Mouse (Mus musculus): Measurements from ENCODE around the gene Tubb5. TPM values are rescaled to one million over a fixed set of nuclear protein-coding genes. Genes with fewer than 3 reads are reported as not detected.

Gene Tubb5
- polyA plus RNA-seq, 1 experiment, result 1,430 TPM

- no peak overlapping the region for H3K27ac ChIP-seq (ENCODE audit: insufficient read depth, low read length)
- H3K9me3 ChIP-seq (replicated peaks; ENCODE audit: control insufficient read depth, insufficient read depth, low read length, poor library complexity, severe bottlenecking), result no peaks in the 10 kb centered on the region
- TF ChIP-seq CTCF (IDR thresholded peaks at IDR 0.05; ENCODE audit: low read depth, low read length) (peak; percentile 90), POLR2A (IDR thresholded peaks at IDR 0.05; ENCODE audit: insufficient read depth, low read length) (no peak)
- H3K4me3 ChIP-seq (ENCODE audit: low read depth, low read length), result no peak overlapping the region
- H3K9ac ChIP-seq (ENCODE audit: low read depth, poor library complexity, severe bottlenecking), result peak overlapping the region; percentile 2; the same call in 1 of the 2 replicates
- 0 out of 2 replicates have a peak, but pooled peaks cover 3% of the 10 kb centered on the region for H3K36me3 ChIP-seq (ENCODE audit: control insufficient read depth, insufficient read depth, low read length, poor library complexity, severe bottlenecking)
- H3K4me1 ChIP-seq (ENCODE audit: control insufficient read depth, insufficient read depth, low read length), result peaks cover 2% of the 10 kb centered on the region
- no peaks in the 10 kb centered on the region for H3K27me3 ChIP-seq (ENCODE audit: control insufficient read depth, insufficient read depth, low read length, poor library complexity, severe bottlenecking)
Measured at GRCm38 (mm10) chr17:35873774-35874519, 35.8 kb upstream of the Tubb5 start.

GRCm38 (mm10) chr17:35870884-35871696 is 33.0 kb upstream of the Tubb5 start:
- Histone ChIP-seq H3K4me1 (ENCODE audit: control insufficient read depth, insufficient read depth, low read length) (peaks cover 2% of the 10 kb centered on the region), H3K9me3 (replicated peaks; ENCODE audit: control insufficient read depth, insufficient read depth, low read length, poor library complexity, severe bottlenecking) (no peaks in the 10 kb centered on the region), H3K9ac (ENCODE audit: low read depth, poor library complexity, severe bottlenecking) (0 out of 2 replicates have a peak overlapping the region, but pooled peaks have one; percentile 20), H3K27ac (ENCODE audit: insufficient read depth, low read length) (peak overlapping the region; percentile 77), H3K27me3 (ENCODE audit: control insufficient read depth, insufficient read depth, low read length, poor library complexity, severe bottlenecking) (no peaks in the 10 kb centered on the region), H3K36me3 (ENCODE audit: control insufficient read depth, insufficient read depth, low read length, poor library complexity, severe bottlenecking) (0 out of 2 replicates have a peak, but pooled peaks cover 3% of the 10 kb centered on the region), H3K4me3 (ENCODE audit: low read depth, low read length) (0 out of 2 replicates have a peak overlapping the region, but pooled peaks have one; percentile 31)
- TF ChIP-seq CTCF (IDR thresholded peaks at IDR 0.05; ENCODE audit: low read depth, low read length) (peak; percentile 42), EP300 (IDR thresholded peaks at IDR 0.05; ENCODE audit: insufficient read depth, low read depth, low read length) (no peak), POLR2A (IDR thresholded peaks at IDR 0.05; ENCODE audit: insufficient read depth, low read length) (no peak)

- peak overlapping the region; percentile 20; the same call in 1 of the 2 replicates for H3K9ac ChIP-seq (ENCODE audit: low read depth, poor library complexity, severe bottlenecking)
- peak overlapping the region; percentile 31 for H3K4me3 ChIP-seq (ENCODE audit: low read depth, low read length)
- H3K9me3 ChIP-seq (replicated peaks; ENCODE audit: control insufficient read depth, insufficient read depth, low read length, poor library complexity, severe bottlenecking), result no peaks in the 10 kb centered on the region
- no peaks in the 10 kb centered on the region for H3K27me3 ChIP-seq (ENCODE audit: control insufficient read depth, insufficient read depth, low read length, poor library complexity, severe bottlenecking)
- 0 out of 2 replicates have a peak, but pooled peaks cover 3% of the 10 kb centered on the region for H3K36me3 ChIP-seq (ENCODE audit: control insufficient read depth, insufficient read depth, low read length, poor library complexity, severe bottlenecking)
- peaks cover 2% of the 10 kb centered on the region for H3K4me1 ChIP-seq (ENCODE audit: control insufficient read depth, insufficient read depth, low read length)
- TF ChIP-seq CTCF (IDR thresholded peaks at IDR 0.05; ENCODE audit: low read depth, low read length) (no peak), EP300 (IDR thresholded peaks at IDR 0.05; ENCODE audit: insufficient read depth, low read depth, low read length) (no peak), POLR2A (IDR thresholded peaks at IDR 0.05; ENCODE audit: insufficient read depth, low read length) (no peak)
- peak overlapping the region; percentile 94 for H3K27ac ChIP-seq (ENCODE audit: insufficient read depth, low read length)
Measured at GRCm38 (mm10) chr17:35870151-35870883, 32.2 kb upstream of the Tubb5 start.

GRCm38 (mm10) chr17:35869346-35870067 is 31.4 kb upstream of the Tubb5 start:
- Histone ChIP-seq H3K9ac (ENCODE audit: low read depth, poor library complexity, severe bottlenecking) (peak overlapping the region; percentile 82; the same call in 1 of the 2 replicates), H3K9me3 (replicated peaks; ENCODE audit: control insufficient read depth, insufficient read depth, low read length, poor library complexity, severe bottlenecking) (no peaks in the 10 kb centered on the region), H3K27me3 (ENCODE audit: control insufficient read depth, insufficient read depth, low read length, poor library complexity, severe bottlenecking) (no peaks in the 10 kb centered on the region), H3K4me1 (ENCODE audit: control insufficient read depth, insufficient read depth, low read length) (peaks cover 2% of the 10 kb centered on the region), H3K4me3 (ENCODE audit: low read depth, low read length) (peak overlapping the region; percentile 67), H3K36me3 (ENCODE audit: control insufficient read depth, insufficient read depth, low read length, poor library complexity, severe bottlenecking) (0 out of 2 replicates have a peak, but pooled peaks cover 1% of the 10 kb centered on the region), H3K27ac (ENCODE audit: insufficient read depth, low read length) (peak overlapping the region; percentile 94)
- TF ChIP-seq CTCF (IDR thresholded peaks at IDR 0.05; ENCODE audit: low read depth, low read length) (no peak), EP300 (IDR thresholded peaks at IDR 0.05; ENCODE audit: insufficient read depth, low read depth, low read length) (peak; percentile 85)

- Histone ChIP-seq H3K4me1 (ENCODE audit: control insufficient read depth, insufficient read depth, low read length) (peaks cover 4% of the 10 kb centered on the region), H3K36me3 (ENCODE audit: control insufficient read depth, insufficient read depth, low read length, poor library complexity, severe bottlenecking) (no peaks in the 10 kb centered on the region), H3K4me3 (ENCODE audit: low read depth, low read length) (peak overlapping the region; percentile 67), H3K9me3 (replicated peaks; ENCODE audit: control insufficient read depth, insufficient read depth, low read length, poor library complexity, severe bottlenecking) (no peaks in the 10 kb centered on the region), H3K27me3 (ENCODE audit: control insufficient read depth, insufficient read depth, low read length, poor library complexity, severe bottlenecking) (no peaks in the 10 kb centered on the region), H3K27ac (ENCODE audit: insufficient read depth, low read length) (peak overlapping the region; percentile 93), H3K9ac (ENCODE audit: low read depth, poor library complexity, severe bottlenecking) (peak overlapping the region; percentile 82; the same call in 1 of the 2 replicates)
- no peak for TF ChIP-seq POLR2A (IDR thresholded peaks at IDR 0.05; ENCODE audit: insufficient read depth, low read length)
- no peak for TF ChIP-seq EP300 (IDR thresholded peaks at IDR 0.05; ENCODE audit: insufficient read depth, low read depth, low read length)
- TF ChIP-seq CTCF (IDR thresholded peaks at IDR 0.05; ENCODE audit: low read depth, low read length), result no peak
Measured at GRCm38 (mm10) chr17:35868961-35869345, 30.8 kb upstream of the Tubb5 start.
